Mouse (Mus musculus): Measurements from ENCODE around the gene Nsun7. TPM values are rescaled to one million over a fixed set of nuclear protein-coding genes. Genes with fewer than 3 reads are reported as not detected.

Gene Nsun7
- polyA plus RNA-seq, 1 experiment from 2014 or later = 0.49 TPM

DNA sequence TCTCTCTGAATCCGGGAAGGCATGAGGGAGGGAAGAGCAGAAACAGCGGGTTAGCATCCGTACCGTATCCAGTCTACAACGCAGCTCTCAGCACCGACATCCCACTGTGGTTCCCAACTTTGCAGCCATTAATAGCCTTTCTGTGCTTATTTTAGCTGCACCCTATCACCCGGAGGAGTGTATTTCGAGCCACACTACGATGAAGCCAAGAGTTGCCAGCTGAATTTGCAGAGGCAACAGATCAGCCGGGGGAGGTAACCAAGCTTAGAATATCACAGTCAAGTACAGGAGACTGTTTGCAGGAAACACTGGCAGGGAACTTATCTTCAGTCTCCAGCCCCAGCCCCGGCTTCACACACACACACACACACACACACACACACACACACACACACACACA lies 63.9 kb downstream of the Nsun7 start:
- WGBS = 90% methylated on average over 11 of the region's 11 CpGs
- H3K27ac ChIP-seq = no peak overlapping the region

DNA sequence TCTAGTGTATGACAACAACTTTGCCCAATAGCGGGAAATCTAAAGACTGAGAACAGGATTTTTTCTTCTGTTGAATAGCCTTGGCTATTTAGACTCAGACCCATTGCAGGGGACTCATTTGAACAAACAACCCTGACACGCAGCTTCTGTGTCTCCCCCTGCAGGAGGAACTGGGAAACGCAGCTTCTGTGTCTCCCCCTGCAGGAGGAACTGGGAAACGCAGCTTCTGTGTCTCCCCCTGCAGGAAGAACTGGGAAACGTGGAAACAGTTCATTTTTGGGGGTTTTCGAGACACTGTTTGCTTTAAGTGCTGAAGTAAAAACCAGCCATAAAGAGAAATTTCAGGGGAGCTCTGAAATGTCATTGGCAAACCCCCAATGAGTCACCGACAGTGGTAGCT lies 66.7 kb downstream of the Nsun7 start:
- WGBS = 79% methylated on average over 7 of the region's 7 CpGs
- H3K4me1 ChIP-seq = no peaks in the 10 kb centered on the region; the same call in 1 of the 2 replicates
- H3K27me3 ChIP-seq (ENCODE audit: low read depth, poor library complexity, severe bottlenecking) = no peaks in the 10 kb centered on the region
- no peaks in the 10 kb centered on the region for H3K9me3 ChIP-seq (replicated peaks)
- no peak overlapping the region for H3K4me3 ChIP-seq
- no peaks in the 10 kb centered on the region for H3K36me3 ChIP-seq
- no peak overlapping the region for H3K27ac ChIP-seq
- DNase-seq (ENCODE audit: low spot score) = no peak

More for the DNA sequence above, 63.9 kb downstream of the Nsun7 start:
- no peak for DNase-seq (ENCODE audit: low spot score)
- Histone ChIP-seq H3K36me3 (no peaks in the 10 kb centered on the region), H3K4me1 (no peaks in the 10 kb centered on the region; the same call in 1 of the 2 replicates), H3K4me3 (no peak overlapping the region), H3K9me3 (replicated peaks) (no peaks in the 10 kb centered on the region), H3K27me3 (ENCODE audit: low read depth, poor library complexity, severe bottlenecking) (no peaks in the 10 kb centered on the region)

DNA sequence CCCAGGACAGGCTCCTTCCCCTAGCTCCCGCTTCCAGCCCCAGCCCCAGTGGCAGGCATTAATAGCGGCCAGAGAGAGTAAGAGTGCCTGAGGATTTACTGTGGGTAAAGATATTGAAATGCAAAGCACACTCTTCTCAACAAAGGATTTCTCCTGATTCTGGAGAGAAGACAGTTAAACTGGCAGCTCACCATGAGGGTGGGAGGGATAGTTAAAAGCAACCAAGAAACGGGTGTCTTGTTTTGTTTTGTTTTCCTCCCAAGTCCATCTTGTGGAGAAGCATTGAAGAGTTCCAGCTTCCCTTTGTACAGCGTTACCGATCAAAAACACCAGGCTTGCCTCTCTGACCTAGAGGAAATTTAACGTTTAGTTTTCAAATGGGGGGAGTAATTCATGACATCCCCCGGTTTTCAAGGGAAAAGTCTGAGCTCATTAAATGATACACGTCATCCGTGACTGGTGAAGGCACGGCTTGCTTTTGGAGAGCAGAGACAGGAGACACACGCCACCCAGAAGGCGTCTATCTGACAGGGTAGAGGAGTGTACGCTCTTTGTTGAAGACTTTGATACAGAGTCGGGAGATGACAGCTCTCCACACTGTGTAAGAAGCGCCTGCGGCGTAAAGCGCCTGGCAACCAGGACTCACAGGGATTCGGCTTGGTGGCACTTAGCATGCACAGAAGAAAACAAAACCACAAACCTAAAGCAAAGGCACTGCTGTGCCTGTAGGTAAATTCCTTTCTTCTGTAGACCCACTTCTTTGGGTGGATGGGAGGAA lies 68.4 kb downstream of the Nsun7 start:
- WGBS = 76% methylated on average over 19 of the region's 19 CpGs
- Histone ChIP-seq H3K36me3 (no peaks in the 10 kb centered on the region), H3K27ac (no peak overlapping the region), H3K27me3 (ENCODE audit: low read depth, poor library complexity, severe bottlenecking) (no peaks in the 10 kb centered on the region), H3K4me1 (no peaks in the 10 kb centered on the region; the same call in 1 of the 2 replicates), H3K4me3 (no peak overlapping the region), H3K9me3 (replicated peaks) (no peaks in the 10 kb centered on the region)
- DNase-seq (ENCODE audit: low spot score) = no peak

DNA sequence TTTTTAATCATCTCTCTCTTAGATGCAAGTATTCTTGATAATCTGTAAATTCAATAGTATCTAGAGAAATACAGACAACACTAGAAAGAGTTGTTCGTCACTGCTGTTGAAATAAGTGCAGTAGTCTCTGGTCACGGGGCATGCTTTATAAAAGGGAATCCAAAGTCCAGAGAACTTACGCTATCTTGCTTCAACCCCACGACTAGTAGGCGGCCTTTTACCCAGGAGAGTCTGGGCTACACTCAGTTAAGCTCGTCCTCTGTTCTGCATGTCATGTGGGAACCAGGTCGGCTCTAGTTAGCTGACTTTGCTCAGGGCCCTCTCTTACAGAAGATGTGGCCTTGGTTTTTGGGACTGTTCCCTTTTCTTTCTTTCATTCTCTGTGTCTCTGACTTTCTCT lies 69.1 kb downstream of the Nsun7 start:
- no peaks in the 10 kb centered on the region for H3K9me3 ChIP-seq (replicated peaks)
- WGBS = 91% methylated on average over 7 of the region's 7 CpGs
- no peaks in the 10 kb centered on the region for H3K36me3 ChIP-seq
- H3K4me1 ChIP-seq = no peaks in the 10 kb centered on the region; the same call in 1 of the 2 replicates
- no peaks in the 10 kb centered on the region for H3K27me3 ChIP-seq (ENCODE audit: low read depth, poor library complexity, severe bottlenecking)
- no peak for DNase-seq (ENCODE audit: low spot score)
- H3K27ac ChIP-seq = no peak overlapping the region
- H3K4me3 ChIP-seq = no peak overlapping the region

DNA sequence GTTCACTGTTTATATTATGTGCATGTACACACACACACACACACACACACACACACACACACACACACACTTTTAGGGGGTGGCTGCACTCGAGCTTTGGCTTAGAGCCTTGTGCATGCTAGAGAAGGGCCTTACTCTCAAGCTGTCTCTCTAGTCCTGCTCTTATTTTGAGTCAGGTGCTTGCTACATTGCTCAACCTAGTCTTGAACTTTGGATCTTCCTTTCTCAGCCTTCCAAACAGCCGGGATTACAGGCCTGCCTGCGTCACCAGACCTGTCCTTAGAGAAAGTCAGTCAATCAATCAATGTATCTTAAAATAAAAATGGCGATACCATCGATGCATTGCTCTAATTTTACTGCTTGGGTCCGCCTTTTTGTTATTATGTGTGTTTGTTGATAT lies 71.1 kb downstream of the Nsun7 start:
- Histone ChIP-seq H3K27ac (no peak overlapping the region), H3K27me3 (ENCODE audit: low read depth, poor library complexity, severe bottlenecking) (peaks cover 3% of the 10 kb centered on the region; the same call in 1 of the 2 replicates), H3K4me3 (no peak overlapping the region), H3K36me3 (no peaks in the 10 kb centered on the region), H3K4me1 (no peaks in the 10 kb centered on the region), H3K9me3 (replicated peaks) (no peaks in the 10 kb centered on the region)
- 92% methylated on average over 6 of the region's 6 CpGs for WGBS
- no peak for DNase-seq (ENCODE audit: low spot score)

DNA sequence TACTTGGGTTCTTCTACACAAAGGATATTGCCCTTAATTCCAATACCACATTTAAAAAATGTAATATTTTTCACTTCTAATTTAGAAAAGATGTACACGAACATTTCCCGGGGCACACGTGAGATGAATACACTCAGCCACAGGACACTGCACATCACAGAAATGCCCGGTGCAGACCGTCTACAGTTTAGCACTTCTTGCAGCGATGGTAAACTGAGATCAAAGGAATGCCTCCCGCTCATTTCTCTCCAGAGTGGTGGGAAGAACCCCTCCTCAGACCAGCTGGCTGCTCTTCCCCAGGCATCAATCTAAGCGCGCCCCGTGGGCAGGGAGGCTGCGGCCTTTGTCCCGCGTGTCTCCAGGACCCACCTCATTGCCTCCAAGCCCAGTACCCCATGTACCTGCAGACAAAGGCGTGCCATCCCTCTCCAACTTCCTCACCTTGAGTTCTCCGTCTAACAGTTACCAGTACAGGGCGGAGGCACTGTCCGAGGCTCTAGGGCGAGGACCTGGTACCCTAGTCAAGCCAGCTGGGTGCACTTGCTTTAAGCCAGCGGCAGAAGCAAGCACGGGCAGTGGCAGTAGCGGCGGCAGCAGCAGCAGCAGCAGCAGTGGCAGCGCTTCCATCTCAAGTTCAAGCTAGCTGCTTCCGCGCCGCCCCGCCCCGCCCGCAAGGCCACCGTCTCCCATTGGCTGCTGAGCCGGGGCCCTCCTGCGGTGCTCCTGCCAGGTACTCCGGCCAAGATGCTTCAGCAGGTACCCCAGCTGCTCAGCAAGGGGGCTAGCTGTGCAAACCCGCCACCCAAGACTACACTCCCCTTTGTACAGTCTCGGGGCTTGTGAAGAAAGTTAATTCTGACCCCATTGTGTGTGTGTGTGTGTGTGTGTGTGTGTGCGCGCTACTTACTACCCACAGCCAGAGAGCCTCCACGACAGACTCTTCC lies 77.6 kb downstream of the Nsun7 start:
- WGBS = 4% methylated on average over 38 of the region's 38 CpGs

DNA sequence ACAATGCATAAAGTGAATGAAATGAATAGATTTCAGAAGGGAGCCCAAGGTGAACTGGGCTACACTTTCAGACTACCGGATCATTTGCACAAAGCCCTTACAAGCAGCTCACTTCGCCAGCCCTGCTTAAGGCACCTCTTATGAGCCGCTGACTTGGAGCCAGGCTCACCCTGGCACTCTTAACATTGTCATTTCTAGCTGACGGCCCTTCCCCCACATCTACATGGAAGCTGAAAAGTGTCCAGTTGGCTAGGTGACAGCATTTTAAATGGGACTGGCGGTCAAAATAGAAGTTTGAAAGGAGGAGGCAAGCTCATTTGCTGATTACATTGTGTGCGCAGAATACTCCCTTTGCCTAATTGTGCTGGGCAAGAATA lies 78.3 kb downstream of the Nsun7 start:
- Histone ChIP-seq H3K4me3 (peak overlapping the region; percentile 60), H3K27me3 (ENCODE audit: low read depth, poor library complexity, severe bottlenecking) (peaks cover 34% of the 10 kb centered on the region; the same call in 1 of the 2 replicates), H3K36me3 (no peaks in the 10 kb centered on the region), H3K27ac (peak overlapping the region; percentile 79; the same call in 1 of the 2 replicates), H3K4me1 (peaks cover 36% of the 10 kb centered on the region), H3K9me3 (replicated peaks) (no peaks in the 10 kb centered on the region)
- no peak for DNase-seq (ENCODE audit: low spot score)
- WGBS = 46% methylated on average over 6 of the region's 6 CpGs

More for the DNA sequence above, 77.6 kb downstream of the Nsun7 start:
- Histone ChIP-seq H3K4me3 (peak overlapping the region; percentile 60), H3K36me3 (no peaks in the 10 kb centered on the region), H3K4me1 (peaks cover 36% of the 10 kb centered on the region), H3K9me3 (replicated peaks) (no peaks in the 10 kb centered on the region), H3K27ac (peak overlapping the region; percentile 79), H3K27me3 (ENCODE audit: low read depth, poor library complexity, severe bottlenecking) (peaks cover 34% of the 10 kb centered on the region; the same call in 1 of the 2 replicates)
- DNase-seq (ENCODE audit: low spot score) = peak; percentile 81

DNA sequence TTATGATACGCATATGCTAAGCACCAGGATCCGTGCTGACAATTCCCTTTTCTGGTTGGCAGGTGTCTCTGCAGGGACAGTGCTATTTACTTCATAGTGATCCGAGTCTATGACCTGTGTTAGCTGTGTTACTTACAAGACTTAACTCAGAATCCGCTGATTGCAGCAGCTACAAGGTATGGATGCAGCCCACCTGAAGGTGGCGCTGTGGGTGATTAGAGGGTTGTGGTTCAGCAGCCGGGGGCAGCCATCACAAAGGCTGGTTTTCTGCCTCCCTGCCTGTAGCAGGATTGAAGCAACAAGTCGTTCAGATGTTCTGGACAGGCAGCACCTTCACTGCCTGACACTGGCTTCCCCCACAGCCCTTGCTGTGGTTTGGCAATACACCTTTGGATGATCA lies 78.9 kb downstream of the Nsun7 start:
- Histone ChIP-seq H3K4me1 (peaks cover 36% of the 10 kb centered on the region), H3K27me3 (ENCODE audit: low read depth, poor library complexity, severe bottlenecking) (peaks cover 34% of the 10 kb centered on the region; the same call in 1 of the 2 replicates), H3K4me3 (no peak overlapping the region), H3K9me3 (replicated peaks) (no peaks in the 10 kb centered on the region), H3K36me3 (no peaks in the 10 kb centered on the region), H3K27ac (no peak overlapping the region)
- 37% methylated on average over 7 of the region's 7 CpGs for WGBS
- DNase-seq (ENCODE audit: low spot score) = peak; percentile 56

DNA sequence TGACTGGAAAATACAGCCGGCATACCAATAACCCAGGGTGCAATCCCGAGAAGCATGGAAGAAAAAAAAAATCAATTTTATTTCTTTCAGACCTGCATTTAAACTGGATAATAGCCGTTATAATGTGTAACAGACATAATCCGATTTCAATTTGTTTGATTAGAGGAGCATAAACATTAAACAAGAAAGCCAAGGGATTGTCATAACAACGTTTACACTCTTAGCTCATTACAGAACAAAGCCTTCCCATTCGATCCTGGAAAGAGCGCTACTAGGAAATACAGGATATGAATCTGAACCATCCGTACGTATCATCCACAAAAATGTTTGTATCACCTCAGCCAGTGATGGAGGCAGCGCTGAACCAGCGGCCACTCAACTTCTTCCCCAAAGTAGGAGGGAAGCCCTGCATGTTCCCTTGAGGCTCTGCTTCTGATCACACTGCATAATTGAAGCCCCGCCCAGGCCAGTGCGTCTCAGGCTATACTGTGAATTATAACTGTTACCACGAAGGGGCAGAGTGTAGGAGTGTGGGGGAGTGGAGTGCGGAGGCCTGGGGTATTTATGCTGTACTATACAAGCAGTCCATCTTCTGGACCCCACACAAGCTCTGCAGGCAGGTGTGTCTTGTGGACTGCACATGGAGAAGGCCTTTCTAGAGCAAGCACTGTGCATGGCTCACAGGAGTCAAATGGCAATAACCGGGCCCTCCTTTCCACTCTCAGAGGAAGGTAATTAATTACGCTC lies 80.8 kb downstream of the Nsun7 start:
- no peak overlapping the region for H3K27ac ChIP-seq
- DNase-seq (ENCODE audit: low spot score) = no peak
- no peaks in the 10 kb centered on the region for H3K36me3 ChIP-seq
- 81% methylated on average over 17 of the region's 17 CpGs for WGBS
- H3K4me3 ChIP-seq = no peak overlapping the region
- peaks cover 44% of the 10 kb centered on the region for H3K4me1 ChIP-seq
- H3K9me3 ChIP-seq (replicated peaks) = no peaks in the 10 kb centered on the region
- peaks cover 33% of the 10 kb centered on the region; the same call in 1 of the 2 replicates for H3K27me3 ChIP-seq (ENCODE audit: low read depth, poor library complexity, severe bottlenecking)

DNA sequence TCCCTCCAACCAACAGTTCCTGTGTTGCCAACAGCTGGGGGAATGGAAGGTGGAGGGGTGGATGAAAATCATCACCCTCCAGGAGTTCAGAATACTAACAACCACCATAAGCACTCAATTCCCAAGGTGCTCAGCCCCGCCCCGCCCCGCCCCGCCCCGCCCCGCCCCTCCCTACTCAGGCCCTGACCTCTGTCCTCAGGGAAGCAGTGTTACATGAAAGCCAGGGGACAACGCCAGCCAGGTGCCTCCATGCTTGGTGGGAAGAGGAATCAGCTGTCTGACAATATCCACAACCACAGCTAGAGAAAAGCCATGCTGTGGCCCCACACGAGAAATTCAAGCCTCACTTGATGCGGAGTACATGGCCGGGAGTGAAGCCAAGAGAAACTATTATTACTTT lies 82.2 kb downstream of the Nsun7 start:
- no peak overlapping the region for H3K27ac ChIP-seq
- no peaks in the 10 kb centered on the region for H3K9me3 ChIP-seq (replicated peaks)
- 34% methylated on average over 10 of the region's 10 CpGs for WGBS
- H3K27me3 ChIP-seq (ENCODE audit: low read depth, poor library complexity, severe bottlenecking) = peaks cover 21% of the 10 kb centered on the region; the same call in 1 of the 2 replicates
- H3K4me3 ChIP-seq = no peak overlapping the region
- no peak for DNase-seq (ENCODE audit: low spot score)
- no peaks in the 10 kb centered on the region for H3K36me3 ChIP-seq
- H3K4me1 ChIP-seq = peaks cover 44% of the 10 kb centered on the region

DNA sequence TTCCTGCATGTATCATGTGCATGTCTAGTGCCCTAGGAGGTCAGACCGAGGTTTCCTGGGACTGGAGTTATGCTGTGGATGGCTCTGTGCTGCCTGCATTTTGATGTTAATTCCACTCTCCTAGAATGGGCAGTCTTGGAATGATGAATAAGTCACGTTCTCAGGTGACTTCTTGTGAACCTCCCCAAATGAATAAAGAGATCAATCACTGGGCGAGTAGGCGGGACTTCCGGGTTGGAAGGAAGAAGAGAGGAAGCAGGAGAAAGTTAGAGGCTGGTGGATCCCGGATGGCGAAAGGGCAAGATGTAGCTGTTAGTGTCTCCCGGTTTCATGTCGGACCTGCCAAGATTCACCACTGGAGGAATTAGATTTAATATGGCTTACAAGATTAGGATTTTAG lies 82.6 kb downstream of the Nsun7 start:
- no peak for DNase-seq (ENCODE audit: low spot score)
- H3K9me3 ChIP-seq (replicated peaks) = no peaks in the 10 kb centered on the region
- WGBS = 69% methylated on average over 9 of the region's 9 CpGs

DNA sequence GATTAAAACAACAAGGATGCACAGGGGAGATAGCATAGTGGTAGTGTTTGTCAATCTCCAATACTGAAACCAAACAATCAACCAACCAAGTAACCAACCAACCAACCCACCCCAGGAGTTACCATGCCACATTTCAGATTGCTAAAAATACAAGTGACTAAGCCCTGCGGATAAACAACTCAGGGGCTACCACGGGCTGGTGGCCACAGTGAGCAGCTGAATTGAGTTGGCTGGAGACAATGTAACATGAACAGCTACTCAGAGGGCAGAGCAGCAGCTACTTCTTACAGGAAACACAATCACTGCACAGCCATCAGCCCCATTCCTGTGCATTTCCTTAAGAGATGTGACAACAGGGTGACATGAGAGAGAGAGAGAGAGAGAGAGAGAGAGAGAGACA lies 84.5 kb downstream of the Nsun7 start:
- Histone ChIP-seq H3K4me1 (peaks cover 25% of the 10 kb centered on the region), H3K27ac (0 out of 2 replicates have a peak overlapping the region, but pooled peaks have one; percentile 30), H3K4me3 (no peak overlapping the region), H3K9me3 (replicated peaks) (no peaks in the 10 kb centered on the region), H3K36me3 (no peaks in the 10 kb centered on the region), H3K27me3 (ENCODE audit: low read depth, poor library complexity, severe bottlenecking) (no peaks in the 10 kb centered on the region)
- DNase-seq (ENCODE audit: low spot score) = no peak
- WGBS = 84% methylated on average over 2 of the region's 2 CpGs

More for the DNA sequence above, 82.6 kb downstream of the Nsun7 start:
- H3K27me3 ChIP-seq (ENCODE audit: low read depth, poor library complexity, severe bottlenecking) = peaks cover 16% of the 10 kb centered on the region; the same call in 1 of the 2 replicates
- H3K36me3 ChIP-seq = no peaks in the 10 kb centered on the region
- H3K27ac ChIP-seq = no peak overlapping the region
- H3K4me1 ChIP-seq = peaks cover 39% of the 10 kb centered on the region
- H3K4me3 ChIP-seq = no peak overlapping the region
